40 mouse cellular contexts compared by ENCODE assay signal in genomic region chr12:74282846-74283245, GRCm38 (mm10). TPM values are rescaled to one million over a fixed set of nuclear protein-coding genes. Genes with fewer than 3 reads are reported as not detected.
"Had no signal": no experiment of that assay in that cellular context is flagged by ENCODE, and none has a peak within 500 bp of the region (broad histone marks: within the 10 kb centered on the region; RNA-seq: fewer than 3 reads in every experiment).

No protein-coding gene starts in this region.

- H3K4me1 ChIP-seq: liver, embryonic 13.5 days; liver, embryonic 15.5 days had no signal

- DNase-seq: gastrocnemius, adult 2 months; gastrocnemius, postnatal 10 days; gastrocnemius, postnatal 25 days; heart, adult 2 months; heart, postnatal 10 days; heart, postnatal 4 days; kidney, adult 18-20 months; kidney, adult 8-10 months; kidney, postnatal 10 days; kidney, postnatal 25 days; kidney, postnatal 4 days; liver; liver, embryonic 13.5 days had no signal

- H3K4me2 ChIP-seq: intestine, embryonic 15.5 days; liver, embryonic 11.5 days; liver, embryonic 13.5 days; liver, embryonic 15.5 days had no signal

- H3K36me3 ChIP-seq: heart, embryonic 10.5 days; heart, embryonic 12.5 days; hindbrain, embryonic 10.5 days; hindbrain, embryonic 12.5 days; intestine, embryonic 15.5 days; limb, embryonic 10.5 days; limb, embryonic 12.5 days; liver, embryonic 13.5 days; liver, embryonic 15.5 days had no signal

- H3K27ac ChIP-seq: gastrocnemius, adult 2 months; heart, adult 2 months; heart, embryonic 10.5 days; hindbrain, embryonic 10.5 days; hindbrain, embryonic 12.5 days; hindbrain, embryonic 14.5 days; intestine, embryonic 15.5 days; left cerebral cortex, adult 2 months; limb, embryonic 10.5 days; limb, embryonic 12.5 days; liver, embryonic 13.5 days; liver, embryonic 15.5 days had no signal

- H3K9ac ChIP-seq: heart, embryonic 12.5 days; hindbrain, embryonic 12.5 days; hindbrain, embryonic 14.5 days; intestine, embryonic 15.5 days; limb, embryonic 12.5 days; liver, embryonic 13.5 days; liver, embryonic 15.5 days had no signal

- ATAC-seq: inflammation-experienced regulatory T-cells, adult 6 months; intestine, postnatal 0 days had no signal

- H3K9me3 ChIP-seq: heart, embryonic 10.5 days; hindbrain, embryonic 10.5 days; hindbrain, embryonic 12.5 days; intestine, embryonic 15.5 days; limb, embryonic 10.5 days; limb, embryonic 12.5 days; liver, embryonic 13.5 days; liver, embryonic 15.5 days had no signal

- H3K4me3 ChIP-seq: gastrocnemius, adult 2 months; heart, adult 2 months; heart, embryonic 10.5 days; heart, embryonic 12.5 days; hindbrain, embryonic 10.5 days; hindbrain, embryonic 12.5 days; intestine, embryonic 15.5 days; limb, embryonic 12.5 days; liver, embryonic 13.5 days; liver, embryonic 15.5 days had no signal

RNA-seq across cellular contexts. Expression of gene Gm11042, which starts 33.3 kb away (rescaled TPM):
- total RNA-seq: gastrocnemius, adult 2 months; gastrocnemius, postnatal 10 days; gastrocnemius, postnatal 25 days; gastrocnemius, postnatal 4 days; granulocyte monocyte progenitor cell, adult 5-6 weeks; heart, adult 2 months; heart, postnatal 10 days; heart, postnatal 25 days; heart, postnatal 4 days; layer of hippocampus, adult 2 months; layer of hippocampus, postnatal 10 days; layer of hippocampus, postnatal 25 days; left cerebral cortex, adult 2 months; left cerebral cortex, postnatal 14 days; left cerebral cortex, postnatal 36 days had no signal
- polyA plus RNA-seq: heart, adult 2 months; heart, embryonic 10.5 days; heart, embryonic 12.5 days; heart, embryonic 14.5 days; heart, embryonic 16.5 days; hindbrain, embryonic 10.5 days; hindbrain, embryonic 12.5 days; hindbrain, embryonic 14.5 days; hindbrain, embryonic 16.5 days; inflammation-experienced regulatory T-cells, adult 6 months; intestine, embryonic 15.5 days; intestine, postnatal 0 days; kidney, embryonic 14.5 days; kidney, embryonic 16.5 days; limb, embryonic 10.5 days; limb, embryonic 12.5 days; limb, embryonic 14.5 days; liver, embryonic 11.5 days; liver, embryonic 13.5 days; liver, embryonic 15.5 days had no signal
